Mouse (Mus musculus): ENCODE data around the gene Defb5. TPM values are rescaled to one million over a fixed set of nuclear protein-coding genes. Genes with fewer than 3 reads are reported as not detected.

Defb5 gene
- total RNA-seq (2023) = not detected

DNA sequence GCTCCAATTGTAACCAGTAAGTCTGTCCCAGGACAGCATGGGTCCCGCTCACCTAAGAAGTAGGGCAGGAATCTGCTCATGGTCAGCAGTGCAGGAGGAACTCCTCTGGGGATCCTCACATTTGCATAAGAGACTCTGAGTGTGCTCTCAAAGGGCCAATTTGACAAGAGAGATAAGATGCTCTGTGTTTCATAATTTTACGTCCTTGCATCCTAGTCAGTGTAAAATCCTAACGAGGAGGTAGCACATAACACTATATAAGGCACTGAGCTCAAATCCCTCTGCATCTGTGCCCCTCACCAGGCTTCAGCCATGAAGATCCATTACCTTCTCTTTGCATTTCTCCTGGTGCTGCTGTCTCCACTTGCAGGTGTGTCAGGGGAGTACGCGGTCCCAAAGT, at the start of gene Defb5:
Gene Defb5, plus strand, starts transcription at position 301 of the 400 bp plus-strand sequence.

DNA sequence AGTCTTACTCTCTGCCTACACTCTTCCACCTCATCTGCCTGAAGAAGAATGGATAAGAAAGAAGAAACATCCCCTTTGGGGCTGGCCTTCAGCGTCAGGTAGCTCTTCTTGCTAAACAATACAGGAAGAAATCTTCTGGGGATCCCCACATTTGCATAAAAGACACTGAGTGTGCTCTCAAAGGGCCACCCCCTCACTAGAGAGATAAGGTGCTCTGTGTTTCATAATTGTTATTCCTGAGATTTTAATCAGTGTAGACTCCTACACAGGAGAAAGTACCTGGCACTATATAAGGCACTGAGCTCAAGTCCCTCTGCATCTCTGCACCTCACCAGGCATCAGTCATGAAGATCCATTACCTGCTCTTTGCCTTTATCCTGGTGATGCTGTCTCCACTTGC, 22.2 kb upstream of the Defb5 start, which contains the start of gene Defb6:
Gene Defb6, plus strand, starts transcription at position 318 of the 400 bp plus-strand sequence.

DNA sequence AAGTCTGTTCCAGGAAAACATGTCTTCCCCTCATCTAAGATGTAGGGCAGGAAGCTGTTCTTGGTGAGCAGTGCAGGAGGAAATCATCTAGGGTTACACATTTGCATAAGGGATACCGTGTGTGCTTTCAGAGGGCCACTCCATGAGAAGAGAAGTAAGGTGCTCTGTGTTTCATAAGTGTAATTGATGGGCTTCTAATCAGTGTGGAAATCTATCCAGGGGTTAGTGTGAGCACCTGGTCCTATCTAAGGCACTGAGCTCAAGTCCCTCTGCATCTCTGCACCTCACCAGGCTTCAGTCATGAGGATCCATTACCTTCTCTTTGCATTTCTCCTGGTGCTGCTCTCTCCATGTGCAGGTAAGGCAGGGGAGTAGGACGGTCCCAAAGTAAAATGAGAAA, 7.8 kb upstream of the Defb5 start, which contains the start of gene Defb46:
Gene Defb46, plus strand, starts transcription at position 301 of the 400 bp plus-strand sequence.

DNA sequence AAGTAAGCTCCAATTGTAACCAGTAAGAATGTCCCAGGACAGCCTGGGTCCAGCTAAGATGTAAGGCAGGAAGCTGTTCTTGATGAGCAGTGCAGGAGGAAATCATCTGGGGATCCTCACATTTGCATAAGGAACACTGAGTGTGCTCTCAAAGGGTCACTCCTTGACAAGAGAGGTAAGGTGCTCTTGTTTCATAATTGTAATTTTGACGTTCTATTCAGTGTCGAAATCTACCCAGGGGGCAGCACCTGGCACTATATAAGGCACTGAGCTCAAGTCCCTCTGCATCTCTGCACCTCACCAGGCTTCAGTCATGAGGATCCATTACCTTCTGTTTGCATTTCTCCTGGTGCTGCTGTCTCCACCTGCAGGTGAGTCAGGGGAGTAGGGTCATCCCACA, 45.7 kb downstream of the Defb5 start, which contains the start of gene Defb3:
Gene Defb3, plus strand, starts transcription at position 301 of the 400 bp plus-strand sequence.

Other genes starting within 250 kb of the Defb5 start
- not detected for gene Defb38, start 221.0 kb upstream of the Defb5 start, total RNA-seq (2023)
- not detected for gene Defb39, start 182.8 kb upstream of the Defb5 start, total RNA-seq (2023)
- gene Defb12, start 132.7 kb upstream of the Defb5 start, total RNA-seq (2023) = not detected
- not detected for gene Defb34, start 123.8 kb upstream of the Defb5 start, total RNA-seq (2023)
- gene Gm45826, start 106.8 kb upstream of the Defb5 start, total RNA-seq (2023) = not detected
- gene Defb14, start 53.2 kb upstream of the Defb5 start, total RNA-seq (2023) = not detected
- gene Defb4, start 48.9 kb upstream of the Defb5 start, total RNA-seq (2023) = not detected
- gene Defb6, start 22.1 kb upstream of the Defb5 start, total RNA-seq (2023) = not detected
- not detected for gene Defb46, start 7.7 kb upstream of the Defb5 start, total RNA-seq (2023)
- gene Defb3, start 45.8 kb downstream of the Defb5 start, total RNA-seq (2023) = not detected
- gene Defb8, start 200.0 kb downstream of the Defb5 start, total RNA-seq (2023) = not detected
- gene Defb7, start 247.5 kb downstream of the Defb5 start, total RNA-seq (2023) = not detected